Mouse (Mus musculus) kidney, embryonic 16.5 days (tissue): ENCODE data around the gene Rhobtb3. TPM values are rescaled to one million over a fixed set of nuclear protein-coding genes. Genes with fewer than 3 reads are reported as not detected.

ENCODE experiments used
- ATAC-seq: fragments of 200-750 bp; cut with Nextera tagmentation; 2 replicates; pipeline ENCODE4 v1.8.0; 2017; ENCODE audit warnings: moderate TSS enrichment; ENCODE audit not compliant: low FRiP score, low TSS enrichment
- H3K27ac ChIP-seq: fragments of 300-500 bp; sonication (generic); 2 replicates; pipeline ENCODE4 v1.5.1; 2014; ENCODE audit warnings: low read length
- H3K27me3 ChIP-seq: fragments of 300-500 bp; sonication (generic); 2 replicates; pipeline ENCODE4 v1.6.1; 2014; ENCODE audit warnings: low read length, control low read depth, mixed read lengths; ENCODE audit not compliant: insufficient read depth
- H3K36me3 ChIP-seq: fragments of 300-500 bp; sonication (generic); 2 replicates; pipeline ENCODE4 v1.6.1; 2014; ENCODE audit warnings: low read length, control low read depth, mixed read lengths; ENCODE audit not compliant: insufficient read depth
- H3K4me1 ChIP-seq: fragments of 300-500 bp; sonication (generic); 2 replicates; pipeline ENCODE4 v1.6.1; 2014; ENCODE audit warnings: low read length, control low read depth, mixed read lengths; ENCODE audit not compliant: insufficient read depth
- H3K4me2 ChIP-seq: fragments of 300-500 bp; sonication (generic); replicated peaks from 2 replicates; pipeline ENCODE4 v1.6.1; 2014; ENCODE audit warnings: low read depth, low read length
- H3K4me3 ChIP-seq: fragments of 300-500 bp; sonication (generic); 2 replicates; pipeline ENCODE4 v1.5.1; 2014; ENCODE audit warnings: mild to moderate bottlenecking, low read length
- H3K9ac ChIP-seq: fragments of 300-500 bp; sonication (generic); replicated peaks from 2 replicates; pipeline ENCODE4 v1.6.1; 2014; ENCODE audit warnings: low read length
- H3K9me3 ChIP-seq: fragments of 300-500 bp; sonication (generic); 2 replicates; pipeline ENCODE4 v1.6.1; 2016; ENCODE audit warnings: low read length, control low read depth
- WGBS: fragments of 180-500 bp; shearing (Covaris S2); extraction: QIAGEN DNeasy Blood & Tissue Kit; methylation state at CpG from one replicate; pipeline ENCODE4 v1.1.7; 2014; 5-methylcytosine and 5-hydroxymethylcytosine counted together
- polyA plus RNA-seq: library from polyadenylated mRNA; unstranded; fragments of >200 nt; fragmentation: Nextera tagmentation; extraction: Ambion mirVana; gene quantifications from 2 replicates; pipeline ENCODE4 v1.2.1, GENCODE M21; 2015

Rhobtb3 gene
- polyA plus RNA-seq, 1 experiment from 2014 or later: 31.2 TPM

DNA sequence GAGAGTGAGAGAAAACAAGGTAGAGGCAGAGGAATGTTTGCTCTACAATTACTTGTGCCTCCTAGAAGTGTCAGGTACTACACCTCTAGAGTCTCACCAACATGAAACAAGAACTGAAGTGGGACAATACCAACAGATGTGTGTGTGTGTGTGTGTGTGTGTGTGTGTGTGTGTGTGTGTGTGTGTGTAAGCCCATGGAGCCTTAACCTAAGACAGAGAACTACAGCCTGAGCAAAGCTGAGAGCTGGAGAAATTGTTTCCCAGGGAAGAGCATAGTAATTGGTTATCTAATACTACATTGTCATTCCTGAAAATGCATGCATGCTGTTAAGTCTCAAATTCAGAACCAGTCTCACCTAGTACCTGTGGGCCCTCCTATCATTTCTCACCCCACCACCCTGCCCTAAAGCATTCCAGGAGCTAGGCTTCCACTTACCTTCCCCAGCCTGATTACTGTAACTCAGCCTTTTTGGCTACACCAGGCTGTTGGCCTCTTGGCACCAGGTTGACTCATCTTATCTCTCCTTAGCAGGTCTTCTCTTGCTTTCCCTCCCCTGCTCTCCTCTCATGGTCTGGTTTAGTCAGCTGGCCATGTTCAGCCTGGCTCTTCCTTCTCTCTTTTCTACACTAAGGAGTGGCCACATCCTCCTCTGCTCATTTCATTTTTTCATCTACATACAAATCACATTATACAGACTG is 78.1 kb downstream of the Rhobtb3 start:
- Histone ChIP-seq H3K27ac (no peak overlapping the region), H3K4me2 (no peak overlapping the region), H3K36me3 (peaks cover 17% of the 10 kb centered on the region; the same call in 1 of the 2 replicates), H3K9ac (no peak overlapping the region), H3K4me1 (no peaks in the 10 kb centered on the region), H3K4me3 (no peak overlapping the region), H3K27me3 (no peaks in the 10 kb centered on the region), H3K9me3 (no peaks in the 10 kb centered on the region)
- no peak for ATAC-seq

DNA sequence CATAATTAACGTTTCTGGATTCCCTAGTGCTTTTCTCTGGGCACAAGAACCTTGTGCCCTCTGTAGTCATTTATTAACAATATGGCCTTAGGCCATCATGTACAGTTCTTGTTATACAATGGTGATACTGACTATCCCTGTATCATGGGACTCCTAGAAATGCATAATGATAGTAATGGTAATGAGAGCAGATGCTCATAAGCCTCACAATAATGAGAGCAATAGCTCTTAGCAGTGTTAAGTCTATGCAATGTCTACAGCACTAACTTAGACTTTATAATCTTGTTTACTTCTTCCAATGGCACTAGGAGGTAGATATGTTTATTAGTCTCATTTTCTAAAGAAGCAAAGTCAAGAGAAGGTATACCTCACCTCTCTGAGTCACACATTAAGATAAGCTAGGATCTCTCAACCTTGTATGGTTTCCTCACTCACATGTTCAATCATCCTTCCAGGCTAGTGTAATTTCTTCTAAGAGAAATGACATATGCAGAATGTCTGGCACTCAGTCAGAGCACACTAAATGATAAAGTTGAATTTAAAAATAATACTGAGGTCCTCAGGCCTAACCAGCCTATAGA is 84.4 kb downstream of the Rhobtb3 start:
- H3K4me3 ChIP-seq: no peak overlapping the region
- WGBS: 69% methylated on average over 1 of the region's 1 CpGs
- H3K4me1 ChIP-seq: no peaks in the 10 kb centered on the region

DNA sequence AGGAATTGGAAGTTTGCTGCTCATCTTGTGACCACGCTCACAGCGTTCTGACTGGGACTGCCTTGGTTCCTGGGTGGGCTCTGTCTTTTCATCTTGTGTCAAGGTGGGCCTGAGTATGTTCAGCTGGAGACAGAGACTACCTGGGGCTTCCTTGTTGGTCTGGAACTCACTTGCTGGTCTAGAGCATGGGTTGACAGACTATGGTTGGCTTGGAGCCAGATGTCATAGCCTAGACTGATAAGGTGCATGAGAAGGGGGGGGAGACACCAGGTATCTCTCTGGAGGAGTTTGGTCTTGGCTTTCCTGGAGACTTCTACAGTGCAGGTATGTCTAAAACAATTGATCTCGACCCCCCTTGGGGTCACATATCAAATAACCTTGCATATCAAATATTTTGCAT is 90.6 kb downstream of the Rhobtb3 start:
- H3K4me1 ChIP-seq: no peaks in the 10 kb centered on the region
- no peak overlapping the region for H3K27ac ChIP-seq
- no peak overlapping the region for H3K4me2 ChIP-seq
- H3K9me3 ChIP-seq: no peaks in the 10 kb centered on the region
- H3K36me3 ChIP-seq: 0 out of 2 replicates have a peak, but pooled peaks cover 2% of the 10 kb centered on the region
- WGBS: 93% methylated on average over 3 of the region's 3 CpGs
- H3K4me3 ChIP-seq: no peak overlapping the region
- no peaks in the 10 kb centered on the region for H3K27me3 ChIP-seq
- no peak overlapping the region for H3K9ac ChIP-seq
- ATAC-seq: no peak

More for the DNA sequence above, 84.4 kb downstream of the Rhobtb3 start:
- Histone ChIP-seq H3K4me2 (no peak overlapping the region), H3K27ac (no peak overlapping the region), H3K9ac (no peak overlapping the region), H3K9me3 (no peaks in the 10 kb centered on the region), H3K27me3 (no peaks in the 10 kb centered on the region), H3K36me3 (0 out of 2 replicates have a peak, but pooled peaks cover 3% of the 10 kb centered on the region)
- no peak for ATAC-seq

DNA sequence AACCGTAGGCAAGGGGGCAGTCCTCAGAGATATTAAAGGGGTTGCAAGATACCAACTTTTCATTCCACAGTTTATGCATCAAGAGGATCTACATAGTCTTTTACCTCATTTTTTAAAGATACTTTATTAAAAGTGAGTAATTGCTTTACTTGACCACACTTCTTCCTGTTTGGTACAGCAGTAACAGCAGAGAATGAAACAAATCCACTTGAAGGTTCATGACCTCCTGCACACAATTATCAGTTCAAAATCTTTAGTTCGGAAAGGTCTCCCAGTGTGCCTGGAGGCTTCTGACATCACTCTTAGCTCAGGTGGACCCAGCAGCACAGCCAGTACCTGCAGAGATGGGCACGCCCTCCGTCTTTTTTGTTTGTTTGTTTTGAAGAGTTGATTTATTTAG is 91.7 kb downstream of the Rhobtb3 start:
- H3K27me3 ChIP-seq: no peaks in the 10 kb centered on the region
- H3K36me3 ChIP-seq: 0 out of 2 replicates have a peak, but pooled peaks cover 5% of the 10 kb centered on the region
- no peaks in the 10 kb centered on the region for H3K9me3 ChIP-seq
- H3K4me3 ChIP-seq: no peak overlapping the region
- ATAC-seq: no peak
- H3K9ac ChIP-seq: no peak overlapping the region
- 80% methylated on average over 4 of the region's 4 CpGs for WGBS
- H3K27ac ChIP-seq: no peak overlapping the region
- H3K4me2 ChIP-seq: no peak overlapping the region
- H3K4me1 ChIP-seq: no peaks in the 10 kb centered on the region

DNA sequence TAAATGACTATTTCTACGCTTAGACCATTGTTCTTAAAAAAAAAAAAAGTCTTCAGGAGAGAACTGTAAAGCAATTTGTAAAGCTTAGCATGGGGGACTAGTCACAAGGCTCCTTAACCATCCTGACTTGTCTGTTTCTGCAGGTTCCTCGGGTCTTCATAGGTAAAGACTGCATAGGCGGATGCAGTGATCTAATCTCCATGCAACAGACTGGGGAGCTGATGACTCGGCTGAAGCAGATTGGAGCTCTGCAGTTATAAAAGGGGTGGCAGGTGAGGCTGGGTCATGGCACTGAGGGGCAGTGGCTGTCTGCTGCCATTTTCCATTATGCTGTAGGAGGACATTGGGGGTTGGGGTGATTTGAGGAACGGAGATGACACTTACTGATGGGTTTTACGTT is 96.7 kb downstream of the Rhobtb3 start:
- H3K9ac ChIP-seq: no peak overlapping the region
- no peak overlapping the region for H3K4me2 ChIP-seq
- H3K27ac ChIP-seq: no peak overlapping the region
- 86% methylated on average over 6 of the region's 6 CpGs for WGBS
- H3K36me3 ChIP-seq: 0 out of 2 replicates have a peak, but pooled peaks cover 5% of the 10 kb centered on the region
- H3K9me3 ChIP-seq: no peaks in the 10 kb centered on the region
- no peak for ATAC-seq
- H3K27me3 ChIP-seq: no peaks in the 10 kb centered on the region
- no peak overlapping the region for H3K4me3 ChIP-seq
- peaks cover 3% of the 10 kb centered on the region; the same call in 1 of the 2 replicates for H3K4me1 ChIP-seq

DNA sequence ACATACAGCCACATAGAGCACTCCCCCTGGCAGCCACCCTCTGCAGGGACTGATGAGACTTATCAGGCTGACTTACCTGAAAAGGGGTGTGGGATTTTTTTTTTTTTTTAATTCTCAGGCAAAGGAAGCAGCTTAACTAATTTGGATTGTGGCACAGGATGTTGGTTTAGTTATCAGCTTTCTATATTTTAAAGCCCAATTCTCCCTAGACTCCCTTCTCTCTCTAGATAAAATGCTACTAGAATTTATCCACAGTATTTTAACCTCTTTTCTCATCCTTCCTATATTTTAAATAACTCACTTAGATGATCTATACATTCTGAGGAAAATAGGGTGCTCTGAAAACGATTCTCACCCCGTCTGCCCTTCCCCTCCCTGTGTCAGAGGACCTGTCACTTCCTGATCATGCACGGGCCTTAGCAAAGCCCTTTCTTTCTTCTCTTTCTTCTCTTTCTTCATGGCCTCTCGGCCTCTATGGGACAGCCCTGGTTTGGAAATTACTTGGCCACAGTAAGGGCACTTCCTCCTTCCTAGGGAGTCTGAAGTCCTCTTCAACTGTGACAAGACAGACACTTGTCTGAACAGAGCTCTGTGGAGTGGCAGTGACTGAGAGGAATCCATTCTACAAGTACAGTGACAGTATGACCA is 98.1 kb downstream of the Rhobtb3 start:
- Histone ChIP-seq H3K27ac (no peak overlapping the region), H3K27me3 (no peaks in the 10 kb centered on the region), H3K9ac (no peak overlapping the region), H3K9me3 (no peaks in the 10 kb centered on the region), H3K4me2 (no peak overlapping the region), H3K36me3 (0 out of 2 replicates have a peak, but pooled peaks cover 5% of the 10 kb centered on the region), H3K4me3 (no peak overlapping the region), H3K4me1 (peaks cover 17% of the 10 kb centered on the region)
- 75% methylated on average over 4 of the region's 4 CpGs for WGBS
- no peak for ATAC-seq

DNA sequence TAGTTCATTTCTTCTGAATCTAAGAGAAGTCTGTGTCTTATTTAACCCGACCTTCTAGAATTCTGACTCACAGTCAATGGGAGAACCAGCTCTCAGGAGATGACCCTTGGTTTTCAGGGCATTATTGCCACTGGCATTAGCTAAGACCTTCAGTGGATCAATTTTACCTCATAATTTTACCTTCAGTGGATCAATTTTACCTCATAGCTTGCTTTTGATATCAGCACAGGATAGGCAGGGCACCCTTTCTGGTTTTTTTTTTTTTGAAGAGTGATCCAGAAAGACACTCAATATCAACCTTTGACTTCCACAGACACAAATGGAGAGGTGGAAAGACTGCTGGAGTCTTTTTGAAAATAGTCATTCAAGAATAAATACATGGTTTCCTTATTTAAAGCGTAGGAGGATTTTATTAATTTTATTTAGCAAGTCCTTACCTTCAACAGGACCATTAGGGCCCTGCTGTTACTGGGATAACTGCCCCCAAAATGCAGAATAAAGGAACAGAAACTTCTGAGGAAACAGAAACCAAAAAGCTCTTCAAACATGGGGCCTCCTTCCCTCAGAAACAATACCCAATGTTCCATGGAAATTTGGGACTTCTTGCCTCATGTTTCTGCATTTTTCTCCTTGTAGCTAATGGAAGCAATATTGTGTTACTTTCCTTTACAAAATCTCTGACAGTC is 98.7 kb downstream of the Rhobtb3 start:
- H3K4me3 ChIP-seq: no peak overlapping the region
- no peak overlapping the region for H3K9ac ChIP-seq
- peaks cover 19% of the 10 kb centered on the region for H3K4me1 ChIP-seq
- 0 out of 2 replicates have a peak, but pooled peaks cover 5% of the 10 kb centered on the region for H3K36me3 ChIP-seq
- H3K27ac ChIP-seq: no peak overlapping the region
- H3K9me3 ChIP-seq: no peaks in the 10 kb centered on the region
- no peak overlapping the region for H3K4me2 ChIP-seq
- ATAC-seq: no peak
- WGBS: 92% methylated on average over 2 of the region's 2 CpGs
- H3K27me3 ChIP-seq: no peaks in the 10 kb centered on the region

DNA sequence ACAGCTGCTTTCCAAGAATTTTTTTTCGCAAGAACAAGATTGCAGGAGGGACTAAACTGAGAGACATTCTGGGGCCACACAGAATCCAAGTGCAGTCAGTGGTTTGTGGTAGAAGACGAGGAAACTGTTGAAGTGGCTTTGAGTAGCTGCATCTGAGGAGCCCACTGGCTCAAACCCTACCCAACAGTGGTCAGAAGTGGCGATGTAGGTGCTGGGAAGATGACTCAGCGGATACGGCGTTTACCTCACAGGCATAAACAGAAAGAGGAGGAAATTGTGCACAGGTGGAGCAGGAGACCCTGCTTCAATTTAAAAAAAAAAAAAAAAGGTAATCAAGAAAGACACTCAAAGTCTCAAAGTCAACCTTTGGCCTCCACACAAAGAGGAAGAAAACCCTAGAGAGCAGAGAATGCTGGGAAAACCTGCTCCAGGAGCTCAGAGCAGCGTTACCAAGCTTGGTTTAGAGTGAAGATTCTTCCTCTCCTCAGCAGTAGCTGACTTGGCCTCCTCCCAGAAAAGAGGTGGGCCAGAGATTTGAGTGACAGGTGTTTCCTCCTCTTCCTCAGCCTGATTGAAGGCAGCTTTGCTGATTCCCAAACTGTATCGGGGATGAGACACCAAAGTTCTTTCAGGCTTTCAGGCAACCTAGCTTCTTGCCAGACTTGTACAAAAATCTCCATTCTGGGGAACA is 99.6 kb downstream of the Rhobtb3 start:
- Histone ChIP-seq H3K9ac (no peak overlapping the region), H3K4me2 (no peak overlapping the region), H3K4me1 (peaks cover 23% of the 10 kb centered on the region), H3K4me3 (no peak overlapping the region), H3K27ac (no peak overlapping the region), H3K27me3 (no peaks in the 10 kb centered on the region), H3K36me3 (0 out of 2 replicates have a peak, but pooled peaks cover 5% of the 10 kb centered on the region), H3K9me3 (no peaks in the 10 kb centered on the region)
- WGBS: 88% methylated on average over 8 of the region's 8 CpGs
- ATAC-seq: no peak

DNA sequence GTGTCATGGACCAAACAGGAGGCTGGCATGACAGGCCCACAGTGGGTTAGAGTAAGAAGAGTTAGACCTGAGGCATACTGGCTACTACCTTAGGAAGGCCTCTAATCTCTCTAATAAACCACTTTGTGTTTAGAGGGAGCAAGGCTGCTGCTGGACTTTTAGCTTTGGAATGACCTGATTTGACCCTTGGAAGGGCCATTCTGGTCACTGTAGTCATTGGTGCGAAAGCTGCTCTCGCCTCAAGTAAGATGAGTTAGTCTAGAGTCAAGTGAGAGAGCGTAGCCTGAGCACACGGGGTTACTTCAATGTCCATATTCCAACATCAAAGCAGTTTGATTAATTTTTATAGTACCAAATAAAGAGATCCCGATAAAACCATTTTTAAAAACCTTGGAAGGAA is 100.4 kb downstream of the Rhobtb3 start:
- H3K4me1 ChIP-seq: peaks cover 25% of the 10 kb centered on the region
- 93% methylated on average over 5 of the region's 5 CpGs for WGBS
- H3K4me2 ChIP-seq: no peak overlapping the region
- no peak overlapping the region for H3K4me3 ChIP-seq
- H3K27ac ChIP-seq: no peak overlapping the region
- H3K36me3 ChIP-seq: 0 out of 2 replicates have a peak, but pooled peaks cover 5% of the 10 kb centered on the region
- H3K9me3 ChIP-seq: no peaks in the 10 kb centered on the region
- H3K9ac ChIP-seq: no peak overlapping the region
- no peak for ATAC-seq
- no peaks in the 10 kb centered on the region for H3K27me3 ChIP-seq
